Mouse (Mus musculus) inflammation-experienced regulatory T-cells, adult 16 weeks (primary cell): Measurements from ENCODE around the gene Olfr1123. TPM values are rescaled to one million over a fixed set of nuclear protein-coding genes. Genes with fewer than 3 reads are reported as not detected.

Experiments used
- polyA plus RNA-seq: library from polyadenylated mRNA; unstranded; fragments of 100-300 nt; shearing (Covaris generic); gene quantifications from one replicate; pipeline ENCODE4 v1.2.1, GENCODE M21; 2017

The Olfr1123 gene
- not detected for polyA plus RNA-seq

DNA sequence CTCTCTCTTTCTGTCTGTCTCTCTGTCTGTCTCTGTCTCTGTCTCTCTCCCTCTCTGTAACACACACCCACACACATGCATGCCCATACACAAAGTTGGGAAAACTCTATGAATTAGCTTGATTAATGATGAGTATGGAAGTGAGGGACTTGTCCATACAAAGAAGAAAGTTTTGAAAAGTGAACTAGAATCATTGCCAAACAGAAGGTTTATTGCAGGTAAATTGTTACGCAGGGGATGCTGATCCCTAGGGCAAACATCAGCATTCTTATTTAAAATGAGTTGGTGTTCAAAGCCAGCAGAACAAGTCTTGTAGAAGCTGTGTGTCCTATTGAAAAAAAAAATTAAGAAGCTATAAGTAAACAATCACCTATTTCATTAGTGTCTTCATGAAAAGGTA, at the start of gene Olfr1123:
Gene Olfr1123 (plus strand): TSS at position 301 of the 400 bp plus-strand sequence.

GRCm38 (mm10) chr2:87369595-87369994, 46.8 kb upstream of the Olfr1123 start, which contains the start of gene Olfr1121:
Gene Olfr1121, plus strand, starts transcription at chr2:87369895.

GRCm38 (mm10) chr2:87385549-87385948, 30.9 kb upstream of the Olfr1123 start, which contains the start of gene Olfr1122:
Gene Olfr1122, plus strand, starts transcription at chr2:87385849.

GRCm38 (mm10) chr2:87429975-87430374, 13.5 kb downstream of the Olfr1123 start, which contains the start of gene Olfr1124:
Gene Olfr1124, plus strand, starts transcription at chr2:87430275.

DNA sequence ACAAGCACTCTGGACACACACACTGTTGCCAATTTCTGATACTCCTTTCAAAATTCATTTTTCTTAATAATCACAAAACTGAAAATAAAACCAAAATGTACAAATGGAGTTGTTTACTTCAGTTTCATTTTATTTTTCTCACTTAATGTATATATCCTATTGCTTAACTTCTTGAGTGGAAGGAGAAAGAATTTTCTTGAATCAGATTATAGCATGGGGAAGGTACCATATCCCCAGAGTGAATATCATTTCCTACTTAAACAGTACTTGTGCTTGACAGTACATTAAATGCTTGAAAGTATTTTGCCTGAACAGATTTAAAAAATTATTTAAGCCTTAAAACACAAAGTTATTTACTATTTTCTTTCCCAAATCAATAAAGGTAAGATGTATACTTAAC, 37.2 kb downstream of the Olfr1123 start, which contains the start of gene Olfr1126:
Gene Olfr1126 (plus strand): TSS at position 301 of the 400 bp plus-strand sequence.

Other genes with a start within 250 kb of the Olfr1123 start
- gene Olfr1112, start 228.8 kb upstream of the Olfr1123 start, polyA plus RNA-seq = not detected
- not detected for gene Olfr1113, start 207.7 kb upstream of the Olfr1123 start, polyA plus RNA-seq
- not detected for gene Olfr1115, start 168.6 kb upstream of the Olfr1123 start, polyA plus RNA-seq
- 0.02 TPM for gene Olfr1116, start 149.1 kb upstream of the Olfr1123 start, polyA plus RNA-seq
- not detected for gene Olfr1118, start 109.1 kb upstream of the Olfr1123 start, polyA plus RNA-seq
- gene Olfr1120, start 61.8 kb upstream of the Olfr1123 start, polyA plus RNA-seq = not detected
- not detected for gene Olfr1121, start 46.7 kb upstream of the Olfr1123 start, polyA plus RNA-seq
- not detected for gene Olfr1122, start 30.8 kb upstream of the Olfr1123 start, polyA plus RNA-seq
- not detected for gene Olfr1124, start 13.6 kb downstream of the Olfr1123 start, polyA plus RNA-seq
- not detected for gene Olfr1126, start 37.3 kb downstream of the Olfr1123 start, polyA plus RNA-seq
- not detected for gene Pramel7, start 80.5 kb downstream of the Olfr1123 start, polyA plus RNA-seq
- not detected for gene Pramel6, start 89.9 kb downstream of the Olfr1123 start, polyA plus RNA-seq
- not detected for gene Olfr153, start 115.2 kb downstream of the Olfr1123 start, polyA plus RNA-seq
- not detected for gene Olfr1128, start 128.9 kb downstream of the Olfr1123 start, polyA plus RNA-seq
- not detected for gene Olfr1129, start 157.3 kb downstream of the Olfr1123 start, polyA plus RNA-seq
- gene Olfr1130, start 189.6 kb downstream of the Olfr1123 start, polyA plus RNA-seq = not detected
- not detected for gene Olfr1131, start 210.5 kb downstream of the Olfr1123 start, polyA plus RNA-seq
- gene Olfr1132, start 220.9 kb downstream of the Olfr1123 start, polyA plus RNA-seq = not detected
- not detected for gene Olfr1133, start 230.7 kb downstream of the Olfr1123 start, polyA plus RNA-seq
- gene Olfr1134, start 241.8 kb downstream of the Olfr1123 start, polyA plus RNA-seq = not detected